Mouse (Mus musculus) C2C12 (cell line): ENCODE data around the gene Smad1.

ENCODE experiments used
- CTCF ChIP-seq: IDR thresholded peaks from one replicate; pipeline ENCODE4 v1.5.1; 2011; ENCODE audit not compliant: control insufficient read depth, insufficient read depth, insufficient read length
- MAX ChIP-seq: IDR thresholded peaks from one replicate; pipeline ENCODE4 v1.6.1; 2011; ENCODE audit warnings: mild to moderate bottlenecking, control low read depth

DNA sequence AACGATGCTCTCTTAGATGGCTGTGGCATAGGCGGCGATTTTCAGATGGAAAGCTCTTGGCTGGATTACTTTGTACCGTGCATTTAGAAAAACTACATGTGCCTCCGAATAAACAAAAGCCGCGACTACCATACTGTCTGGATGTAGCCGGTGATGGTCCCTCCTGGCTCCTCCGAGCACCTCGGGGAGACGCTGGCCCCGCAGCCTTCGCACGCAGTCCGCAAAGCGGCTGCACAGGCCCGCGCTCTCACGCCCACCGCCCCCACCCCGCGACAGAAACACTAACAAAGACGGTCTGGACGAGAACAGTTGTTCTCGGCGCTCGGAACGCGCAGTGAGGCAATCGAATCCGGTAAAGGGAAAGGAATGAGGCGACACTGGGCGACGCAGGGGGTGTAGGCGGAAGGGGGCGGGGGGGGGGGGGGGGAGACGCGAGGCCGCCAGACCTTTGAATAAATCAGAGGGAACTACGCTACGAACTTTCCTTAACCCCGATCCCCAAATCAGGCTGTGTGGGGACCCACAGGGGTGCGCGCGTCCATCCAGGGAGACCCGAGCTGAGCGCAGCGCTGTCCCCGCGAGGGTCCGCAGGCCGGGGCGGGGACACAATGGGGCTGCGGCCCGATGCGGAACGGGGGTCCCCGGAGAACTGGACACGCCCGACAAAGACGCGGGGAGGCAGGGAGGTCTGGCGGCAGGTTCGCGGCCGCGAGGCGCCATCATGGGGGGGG lies 902 bp downstream of the Smad1 start:
- TF ChIP-seq CTCF (no peak), MAX (no peak)
